Mouse (Mus musculus) ovary, postnatal 14 days (tissue): ENCODE results near the gene Lmtk2.

ENCODE experiments used
- DNase-seq: peaks from one replicate; pipeline ENCODE4 v3.0.0; 2022; ENCODE audit warnings: low spot score

Lmtk2 gene

GRCm38 (mm10) chr5:144219306-144219705, 119.1 kb downstream of the Lmtk2 start:
- DNase-seq: no peak

GRCm38 (mm10) chr5:144219936-144220335, 119.7 kb downstream of the Lmtk2 start:
- DNase-seq: no peak

GRCm38 (mm10) chr5:144221305-144221704, 121.1 kb downstream of the Lmtk2 start:
- no peak for DNase-seq

- DNase-seq: no peak
Measured at GRCm38 (mm10) chr5:144222811-144223502, 122.7 kb downstream of the Lmtk2 start.

GRCm38 (mm10) chr5:144223503-144223862, 123.2 kb downstream of the Lmtk2 start, which contains the start of gene Tecpr1:
Tecpr1 (minus strand) TSS chr5:144223615.
- peak; percentile 91 for DNase-seq

- no peak for DNase-seq
Measured at GRCm38 (mm10) chr5:144223899-144224816, 123.9 kb downstream of the Lmtk2 start.

GRCm38 (mm10) chr5:144226220-144226619, 126.0 kb downstream of the Lmtk2 start:
- DNase-seq: no peak

GRCm38 (mm10) chr5:144230216-144230615, 130.0 kb downstream of the Lmtk2 start:
- no peak for DNase-seq

- no peak for DNase-seq
Measured at GRCm38 (mm10) chr5:144231410-144231809, 131.2 kb downstream of the Lmtk2 start.

GRCm38 (mm10) chr5:144232531-144232930, 132.3 kb downstream of the Lmtk2 start:
- no peak for DNase-seq

- no peak for DNase-seq
Measured at GRCm38 (mm10) chr5:144234222-144234621, 134.0 kb downstream of the Lmtk2 start.

- no peak for DNase-seq
Measured at GRCm38 (mm10) chr5:144234714-144235113, 134.5 kb downstream of the Lmtk2 start.
